Mouse (Mus musculus) regulatory T cell (primary cell): ENCODE measurements around the gene Map3k9.

Source experiments
- in situ Hi-C: fragments of 300-600 bp; cut with MboI, MseI; formaldehyde crosslinking; loops from one replicate; pipeline ENCODE4 v1.15.1; 2025; ENCODE audit warnings: high pct_unique_total_duplicates

The Map3k9 gene

DNA sequence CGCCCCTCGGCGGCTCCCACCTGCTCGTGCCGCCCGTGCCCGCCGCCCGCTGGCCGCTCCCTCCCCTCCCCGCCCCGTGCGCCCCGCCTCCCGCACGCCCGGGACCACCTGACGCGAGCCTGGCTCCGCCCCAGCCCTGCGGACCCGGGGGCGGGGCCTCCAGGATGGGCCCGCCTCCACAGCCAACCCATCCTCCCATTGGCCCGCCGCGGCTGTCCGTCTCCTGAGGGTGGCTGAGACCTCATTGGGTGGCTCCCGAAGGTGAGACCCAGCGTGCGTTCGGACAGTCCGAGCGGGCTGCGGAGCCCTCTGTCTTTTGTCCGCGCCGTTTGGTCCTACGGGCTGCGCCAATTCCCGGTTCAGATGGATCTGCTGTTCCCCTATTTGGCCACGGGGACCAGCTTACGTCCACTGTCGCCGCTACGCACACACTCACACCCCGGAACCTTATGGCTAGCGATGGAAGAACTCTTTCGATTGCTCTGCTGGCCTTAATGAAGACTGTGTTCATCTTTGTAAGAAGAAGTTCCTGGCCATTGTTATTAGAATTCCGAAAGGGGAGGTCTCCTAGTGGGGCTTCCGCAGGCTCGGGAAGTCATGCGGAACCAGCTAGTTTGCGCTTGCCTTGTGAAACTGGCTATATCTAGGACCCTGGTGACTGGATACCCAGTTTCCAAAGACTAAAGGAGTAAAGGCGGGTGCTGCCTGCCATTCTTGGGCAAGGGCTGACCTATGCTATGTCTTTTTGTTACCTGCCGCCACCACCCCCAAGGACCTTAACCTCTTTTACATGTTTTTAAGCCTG, at the start of gene Map3k9:
TSS of gene Map3k9 (minus strand) at position 71 of the 805 bp plus-strand sequence.
- in situ Hi-C loops, result loop anchor here (5.0 to 25.0 kb wide), 2 partner anchors 164 to 681 kb away; no protein-coding TSS in a partner anchor

DNA sequence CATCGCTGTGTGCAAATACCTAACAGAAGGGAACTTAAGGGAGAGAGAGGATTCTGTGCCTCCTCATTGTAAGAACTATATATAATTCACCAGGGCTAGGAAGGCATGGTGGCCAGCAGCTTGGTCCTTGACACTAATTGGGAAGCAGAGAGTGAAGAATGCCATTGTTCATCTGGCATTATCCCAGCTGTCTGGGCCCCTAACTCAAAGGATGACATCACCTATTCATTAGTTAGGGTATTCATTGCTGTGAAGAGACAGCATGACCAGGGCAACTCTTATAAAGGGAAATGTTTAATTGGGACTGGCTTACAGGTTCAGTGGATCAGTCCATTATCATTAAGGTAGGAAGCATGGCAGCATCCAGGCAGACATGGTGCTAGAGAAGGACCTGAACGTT, 47.4 kb upstream of the Map3k9 start:
- in situ Hi-C loops, result no loop called here

DNA sequence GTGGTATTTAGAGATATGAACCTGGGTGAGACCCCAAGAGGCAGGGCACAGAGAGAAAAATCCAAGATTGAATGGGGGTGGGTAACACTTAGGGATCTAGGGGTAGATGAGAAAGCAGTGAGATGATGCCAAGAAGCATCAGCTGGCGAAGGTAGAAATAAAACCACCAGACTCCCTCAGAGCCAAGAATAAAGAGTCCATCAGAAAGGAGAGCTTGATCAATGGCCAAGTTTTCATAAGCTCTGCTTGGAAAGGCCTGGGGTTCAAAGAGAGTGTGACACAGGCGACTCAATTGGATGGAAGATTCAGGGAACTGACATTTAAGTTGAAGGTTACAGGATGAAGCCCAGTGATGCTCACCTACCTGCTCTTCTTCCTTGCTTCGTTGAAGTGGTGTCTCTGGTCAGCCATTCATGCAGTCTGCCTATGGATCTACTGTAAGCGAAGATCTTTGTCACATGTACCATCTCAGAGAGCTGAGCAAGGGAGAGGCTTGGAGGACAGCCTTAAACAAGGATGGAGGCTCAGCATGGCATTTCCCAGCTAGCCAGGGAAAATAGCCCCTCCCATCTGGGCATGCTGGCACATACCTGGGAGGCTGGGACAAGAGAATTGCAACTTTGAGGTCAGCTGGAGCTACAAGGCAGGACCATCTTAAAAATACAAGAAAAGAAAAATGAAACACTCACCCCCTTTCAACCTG, 42.0 kb upstream of the Map3k9 start:
- in situ Hi-C loops, result no loop called here

DNA sequence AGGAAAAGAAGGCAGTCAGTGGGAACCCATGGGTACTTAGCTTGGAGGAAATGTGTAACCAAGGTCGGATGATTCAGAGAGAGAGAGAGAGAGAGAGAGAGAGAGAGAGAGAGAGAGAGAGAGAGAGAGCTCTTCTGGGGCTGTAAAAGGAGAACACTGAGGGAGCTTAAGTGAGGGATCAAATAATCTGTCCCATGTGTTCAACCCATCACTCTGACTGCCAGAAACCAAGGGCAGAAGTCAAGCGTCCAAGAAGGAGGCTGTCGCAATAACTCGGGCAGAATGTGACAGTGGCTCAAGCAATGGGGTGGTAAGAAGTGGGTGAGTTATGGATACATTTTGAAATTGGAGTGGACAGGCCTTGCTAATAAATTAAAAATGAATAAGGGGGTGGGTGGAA, 41.2 kb upstream of the Map3k9 start:
- in situ Hi-C loops, result no loop called here

DNA sequence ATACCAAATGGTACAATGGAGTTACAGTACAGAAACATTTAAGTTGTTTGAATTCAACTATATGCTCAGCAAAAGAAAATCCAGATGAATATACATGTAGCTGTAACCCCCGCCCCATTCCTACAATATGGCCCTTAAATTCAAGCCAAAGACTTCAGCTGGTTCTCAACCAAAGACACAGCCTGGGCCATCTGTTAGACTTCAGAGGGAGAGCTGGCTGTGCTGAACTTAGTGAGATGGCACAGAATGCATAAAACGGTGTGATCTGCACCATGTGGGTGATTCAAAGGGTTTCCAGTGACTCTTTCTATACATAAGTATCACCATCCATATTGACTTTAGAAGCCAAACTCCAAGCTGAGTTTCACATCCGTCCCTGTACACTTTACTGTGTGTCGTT, 39.7 kb upstream of the Map3k9 start:
- in situ Hi-C loops, result no loop called here

DNA sequence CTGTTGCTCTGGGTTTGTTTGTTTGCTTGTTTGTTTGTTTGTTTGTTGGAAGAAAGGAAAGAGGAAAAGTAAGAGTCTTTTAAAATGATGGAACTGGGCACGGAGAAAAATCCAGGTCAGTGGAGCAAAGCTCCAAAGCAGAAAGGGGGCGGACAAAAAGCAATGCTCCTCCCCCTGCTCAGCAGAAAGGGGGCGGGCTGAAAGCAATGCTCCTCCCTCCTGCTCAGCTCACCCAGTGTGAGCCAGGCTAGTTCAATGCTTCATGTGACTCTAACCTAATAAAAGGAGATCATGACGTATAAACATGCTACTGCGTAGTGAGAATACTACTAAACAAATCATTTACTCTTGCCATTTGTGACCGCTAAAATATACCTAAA, 36.1 kb upstream of the Map3k9 start:
- in situ Hi-C loops, result no loop called here

DNA sequence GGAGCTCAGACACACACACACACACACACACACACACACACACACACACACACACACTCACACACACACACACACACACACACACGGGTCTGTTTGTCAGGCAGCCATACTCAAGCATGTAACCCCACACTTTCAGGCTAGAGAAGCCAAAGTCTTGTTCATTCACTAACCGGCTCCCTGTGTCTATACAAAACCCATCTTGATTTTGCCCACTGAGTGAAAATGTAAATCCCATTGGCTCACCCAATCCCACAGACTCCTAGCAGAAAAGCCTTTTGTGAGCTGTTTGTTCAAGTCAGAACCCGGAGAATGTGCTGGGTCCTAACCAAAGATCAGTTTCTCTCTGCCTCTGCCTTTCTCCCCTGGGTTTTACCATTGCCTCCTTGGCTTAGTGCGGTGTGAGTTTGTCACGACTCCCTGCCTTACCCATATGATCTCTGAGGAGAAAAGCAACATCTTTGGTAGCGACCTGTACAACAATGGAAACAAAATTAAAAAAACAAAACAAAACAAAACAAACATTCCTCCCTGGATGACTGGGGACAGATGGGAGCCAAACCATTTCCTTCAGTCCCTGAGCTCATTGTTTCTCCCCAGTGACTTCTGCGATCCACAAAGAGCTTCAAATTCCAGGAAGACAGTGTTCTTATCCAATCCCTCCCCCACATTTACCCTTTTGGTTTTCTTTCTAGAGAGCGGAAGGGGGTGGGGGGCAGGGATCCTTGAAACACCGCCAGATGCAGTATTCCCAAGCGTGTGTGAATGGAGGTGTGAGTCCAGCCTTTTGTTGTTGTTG, 35.6 kb upstream of the Map3k9 start:
- in situ Hi-C loops, result no loop called here

DNA sequence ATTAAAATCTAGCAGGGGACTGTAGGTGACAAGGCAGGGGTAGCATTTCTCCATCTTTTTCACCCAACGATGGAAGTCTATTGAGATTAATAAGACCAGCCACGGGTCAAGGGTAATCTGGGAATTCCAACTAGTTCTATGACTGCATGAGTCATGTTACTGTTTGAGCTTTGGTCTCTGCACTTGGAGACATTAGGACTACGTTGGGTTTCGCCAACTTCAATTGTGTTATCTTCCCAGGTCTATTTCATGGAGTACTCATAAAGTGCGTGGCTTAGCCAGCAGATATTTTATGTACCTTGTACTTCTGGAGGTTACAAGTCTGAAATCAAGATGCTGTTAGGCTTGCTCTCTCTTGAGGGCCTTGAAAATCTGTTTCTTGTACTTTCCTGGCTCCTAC, 33.8 kb upstream of the Map3k9 start:
- in situ Hi-C loops, result no loop called here

DNA sequence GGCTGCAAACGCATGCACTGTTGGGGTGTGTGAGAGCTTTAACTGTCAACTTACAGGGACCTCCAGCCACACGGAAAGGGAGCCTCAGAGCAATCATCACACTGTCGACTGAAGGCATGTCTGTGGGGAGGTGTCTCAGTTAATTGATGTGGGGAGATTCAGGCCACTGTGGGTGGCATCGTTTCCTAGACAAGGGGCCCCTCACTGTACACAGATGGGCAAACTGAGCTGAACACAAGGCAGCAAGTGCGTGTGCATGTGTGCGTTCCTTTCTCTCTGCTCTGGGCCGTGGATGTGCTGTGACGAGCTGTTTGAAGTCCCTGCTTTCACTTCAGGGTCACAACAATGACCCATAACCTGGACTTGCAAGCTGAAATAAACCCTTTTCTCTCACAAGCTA, 29.4 kb upstream of the Map3k9 start:
- in situ Hi-C loops, result no loop called here

DNA sequence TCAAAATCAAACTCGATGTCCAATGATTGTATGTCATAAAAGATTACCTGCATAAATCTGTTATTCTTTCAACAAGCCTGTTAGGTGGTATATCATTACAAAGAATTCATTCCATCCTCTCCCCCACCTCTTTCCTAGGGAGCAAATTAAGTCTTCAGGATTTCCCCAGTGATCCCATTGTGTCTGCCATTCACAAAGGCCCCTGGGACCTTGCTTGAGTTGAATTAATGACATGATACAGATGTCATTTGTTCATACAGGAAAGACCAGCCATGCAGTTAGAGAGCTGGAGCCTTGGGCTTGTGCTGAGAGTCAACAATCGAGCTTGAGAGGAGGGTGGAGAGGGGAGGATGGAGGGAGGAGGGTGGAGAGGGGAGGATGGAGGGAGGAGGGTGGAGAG, 27.6 kb upstream of the Map3k9 start:
- in situ Hi-C loops, result no loop called here

DNA sequence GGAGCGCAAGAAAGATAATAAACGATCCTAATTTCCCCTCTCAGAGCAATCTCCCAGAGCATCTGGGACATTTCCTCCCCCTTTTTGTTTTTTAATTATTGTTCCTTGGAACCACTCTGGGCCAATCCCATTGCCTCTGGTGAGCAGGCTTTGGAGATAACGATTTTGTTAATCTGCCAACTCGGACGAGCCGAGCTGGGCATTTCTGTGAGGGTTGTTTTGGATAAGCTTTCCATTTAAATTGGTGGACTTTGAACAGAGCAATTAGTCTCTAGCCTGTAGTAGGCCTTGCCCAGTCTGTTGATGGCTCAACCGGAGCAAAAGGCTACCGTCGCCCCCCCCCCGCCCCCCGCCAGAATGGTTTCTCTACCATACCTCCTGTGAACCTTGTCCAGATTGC, 27.0 kb upstream of the Map3k9 start:
- in situ Hi-C loops, result no loop called here

DNA sequence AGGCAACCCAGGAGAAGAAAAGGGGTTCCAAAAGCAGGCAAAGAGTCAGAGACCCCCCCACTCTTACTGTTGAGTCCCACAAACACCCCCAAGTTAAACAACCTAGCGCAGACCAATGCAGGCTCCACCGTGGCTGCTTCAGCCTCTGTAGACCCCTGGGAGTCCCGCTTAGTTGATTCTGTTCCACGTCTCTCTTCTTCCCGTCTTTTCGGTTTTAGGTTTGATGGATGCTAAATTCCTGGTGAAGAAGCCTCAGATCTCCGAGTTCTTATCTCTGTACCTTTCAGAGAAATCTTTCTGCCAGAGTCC, 26.5 kb upstream of the Map3k9 start:
- in situ Hi-C loops, result no loop called here

DNA sequence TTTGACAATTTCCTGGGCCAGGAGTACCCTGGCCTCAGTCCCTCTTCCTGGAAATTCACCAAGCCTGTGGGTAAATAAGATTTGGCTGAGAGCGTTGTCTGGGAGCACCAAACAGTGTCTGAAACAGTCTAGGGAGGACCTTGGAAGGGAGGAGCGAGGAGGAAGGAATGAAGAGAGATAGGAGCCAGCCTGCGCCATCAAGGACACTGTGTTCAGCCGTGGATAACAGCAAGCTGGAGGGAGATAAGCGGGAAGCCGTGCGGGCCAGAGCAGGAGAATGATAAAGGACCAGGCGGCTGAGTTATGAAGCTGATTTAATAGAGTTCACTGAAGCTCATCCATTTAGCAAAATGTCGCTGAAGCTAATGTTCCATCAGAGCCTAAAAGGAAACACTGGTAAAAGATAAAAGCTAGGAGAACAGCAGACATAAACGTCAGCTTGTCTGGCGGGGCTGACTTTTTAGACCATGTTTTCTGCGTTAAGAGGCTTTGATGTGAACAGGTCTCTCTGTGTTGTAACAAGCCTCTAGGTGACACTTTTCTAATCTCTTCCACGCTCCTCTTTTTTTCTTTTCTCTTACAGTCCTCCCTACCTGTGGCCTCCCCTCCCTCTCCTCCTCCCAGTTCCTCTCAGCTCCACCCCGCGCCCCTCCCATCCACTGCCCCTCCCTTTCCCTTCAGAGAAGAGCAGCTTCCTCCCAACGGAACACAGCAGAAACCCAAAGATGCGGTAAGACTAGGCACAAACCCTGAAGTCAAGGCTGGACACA, 26.0 kb upstream of the Map3k9 start:
- in situ Hi-C loops, result no loop called here

DNA sequence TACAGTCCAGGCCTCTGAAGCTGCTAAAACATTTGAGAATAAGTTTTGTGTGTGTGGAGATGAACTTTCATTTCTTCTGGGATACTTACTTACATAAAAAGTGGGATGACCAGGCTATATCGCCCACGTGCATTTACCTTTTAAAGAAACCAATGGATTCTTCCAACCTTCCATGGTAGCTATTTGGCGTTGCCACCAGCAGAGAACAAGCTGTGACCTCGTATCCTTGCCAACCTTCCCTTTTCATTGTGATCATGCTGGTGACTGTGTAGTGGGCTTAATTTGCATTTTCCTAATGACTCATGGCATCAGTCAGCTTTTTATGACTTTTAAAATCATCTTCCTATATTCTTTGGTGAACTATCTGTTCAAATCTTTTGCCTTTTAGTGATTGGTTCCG, 25.1 kb upstream of the Map3k9 start:
- in situ Hi-C loops, result no loop called here

DNA sequence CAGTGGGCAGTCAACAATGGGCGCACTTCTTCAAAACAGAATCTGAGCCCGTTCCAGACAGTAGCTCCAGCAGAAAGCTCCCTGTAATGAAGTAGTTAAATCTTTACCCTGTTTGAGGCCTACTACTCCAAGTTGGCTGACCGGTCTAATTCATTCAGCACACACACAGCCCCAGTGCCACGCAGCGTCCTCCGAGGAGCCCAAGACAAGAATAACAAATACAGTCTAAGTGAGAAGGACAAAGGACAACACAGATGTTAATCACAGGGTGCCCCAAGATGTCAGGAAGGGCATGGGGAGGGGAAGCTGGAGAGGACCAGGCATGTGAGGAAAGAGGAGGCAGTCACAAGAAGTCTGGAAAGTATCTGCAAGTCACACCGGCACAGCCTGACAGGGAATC, 22.8 kb upstream of the Map3k9 start:
- in situ Hi-C loops, result no loop called here

DNA sequence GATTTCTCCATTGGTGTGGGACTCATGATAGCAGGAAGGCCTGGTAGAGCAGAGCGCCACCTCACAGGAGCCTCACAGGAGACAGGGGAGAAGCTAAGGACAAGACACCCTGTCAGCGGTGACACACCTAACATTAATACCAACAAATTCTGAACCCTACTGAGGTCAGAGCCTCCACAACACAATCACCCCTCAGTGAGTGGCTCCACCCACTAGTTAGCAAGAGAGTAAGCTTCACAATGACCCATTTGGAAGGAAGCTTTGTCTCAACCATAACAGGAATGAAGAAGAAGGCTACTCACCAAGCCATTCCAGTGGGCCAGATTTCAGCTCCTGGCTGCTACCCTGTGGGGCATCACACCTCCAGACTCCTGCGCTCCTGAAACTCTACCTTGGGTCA, 22.0 kb upstream of the Map3k9 start:
- in situ Hi-C loops, result no loop called here

DNA sequence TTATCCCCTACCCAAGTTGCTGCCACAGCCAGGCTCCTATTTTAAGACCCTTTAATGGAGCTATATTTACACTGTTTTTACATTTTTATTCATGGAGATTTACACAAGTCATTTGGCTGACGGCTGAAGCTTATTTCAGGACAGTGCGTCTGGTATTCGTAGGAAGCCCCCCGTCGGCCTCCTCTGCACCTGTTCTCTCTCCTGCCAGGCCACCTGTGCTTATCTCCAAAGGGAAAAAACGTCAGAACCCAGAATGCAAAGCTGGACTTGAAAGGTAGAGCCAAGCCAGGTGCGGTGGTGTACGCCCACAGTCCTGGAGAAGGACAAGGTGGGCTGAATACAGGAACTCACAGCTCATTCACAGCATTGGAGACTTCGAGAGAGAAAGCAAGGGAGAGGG, 20.2 kb upstream of the Map3k9 start:
- in situ Hi-C loops, result no loop called here

DNA sequence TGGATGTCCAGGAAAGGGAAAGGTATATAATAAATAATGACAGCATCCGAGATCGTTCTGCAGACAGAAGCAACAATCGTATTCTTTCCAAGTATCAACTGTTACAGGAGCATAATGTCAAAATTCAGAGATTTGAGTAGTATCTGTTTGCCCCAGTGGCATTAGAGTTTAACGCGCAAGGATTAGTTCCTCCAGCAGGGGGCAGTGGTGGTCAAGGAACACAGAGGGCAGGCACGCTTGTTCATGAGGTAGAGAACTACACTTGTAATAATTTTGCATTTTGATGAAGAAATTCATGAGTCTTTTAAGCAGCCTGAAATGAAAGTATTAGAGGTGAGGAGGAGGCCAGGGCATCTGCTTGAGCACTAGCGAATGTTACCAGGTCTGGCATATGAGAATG, 15.6 kb upstream of the Map3k9 start:
- in situ Hi-C loops, result loop anchor here (10.0 to 25.0 kb wide), 2 partner anchors 368 to 666 kb away; partner anchors contain the start of gene Sipa1l1

DNA sequence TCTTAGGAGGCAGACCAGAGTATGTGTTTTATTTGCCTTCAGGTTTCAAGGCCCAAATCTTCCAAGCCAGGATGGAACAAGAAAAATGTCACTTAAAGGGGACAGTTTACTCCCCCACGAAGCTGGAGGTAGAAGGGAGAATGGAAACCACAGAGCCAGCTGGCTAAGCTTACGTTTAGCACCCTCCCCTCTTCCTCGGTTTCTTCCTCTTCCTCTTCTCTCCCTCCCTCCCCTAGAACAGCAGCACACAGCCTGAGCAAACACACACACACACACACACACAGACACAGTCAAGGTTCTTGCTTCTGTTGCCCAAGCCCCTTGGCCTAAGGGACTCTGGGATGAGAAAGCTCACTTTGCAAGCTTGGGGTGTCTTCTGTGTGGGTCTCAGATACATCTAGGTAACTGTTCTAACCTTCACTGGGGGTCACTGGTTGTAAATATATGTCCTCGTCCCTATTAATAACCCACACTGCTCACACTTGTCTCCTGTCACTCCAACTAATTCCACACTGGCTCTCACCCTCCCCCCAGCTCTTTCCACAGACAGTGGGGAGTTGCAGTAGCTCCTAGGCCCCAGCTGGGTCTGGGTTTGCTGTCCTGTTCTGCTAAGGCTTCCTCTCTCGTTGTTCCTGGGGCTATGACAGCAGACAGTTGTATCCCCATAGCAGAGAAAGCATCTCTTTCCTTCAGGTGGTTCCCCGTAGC, 11.7 kb upstream of the Map3k9 start:
- in situ Hi-C loops, result loop anchor here (5.0 to 25.0 kb wide), 4 partner anchors 55 to 670 kb away; partner anchors contain the start of gene Sipa1l1

DNA sequence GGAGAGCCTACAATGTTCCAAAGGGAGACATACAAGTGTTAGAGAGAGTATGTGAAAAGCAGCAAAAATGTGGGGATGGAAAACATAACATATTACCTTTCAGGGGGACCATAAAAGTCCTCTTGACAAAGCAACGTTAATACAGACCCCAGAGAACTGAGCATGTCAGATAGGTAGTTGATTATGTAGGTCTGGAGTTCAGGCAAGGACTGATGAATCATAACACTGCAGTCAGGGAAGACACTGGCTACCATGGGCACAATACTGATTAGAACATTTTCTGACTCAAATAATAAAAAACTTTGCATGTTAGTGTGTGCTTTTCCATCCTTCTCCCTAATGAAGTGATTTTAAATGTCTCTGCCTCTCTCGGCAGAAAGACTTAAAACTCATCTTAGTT, 8.5 kb upstream of the Map3k9 start:
- in situ Hi-C loops, result loop anchor here (25.0 kb wide), 1 partner anchor 673 kb away; no protein-coding TSS in a partner anchor

DNA sequence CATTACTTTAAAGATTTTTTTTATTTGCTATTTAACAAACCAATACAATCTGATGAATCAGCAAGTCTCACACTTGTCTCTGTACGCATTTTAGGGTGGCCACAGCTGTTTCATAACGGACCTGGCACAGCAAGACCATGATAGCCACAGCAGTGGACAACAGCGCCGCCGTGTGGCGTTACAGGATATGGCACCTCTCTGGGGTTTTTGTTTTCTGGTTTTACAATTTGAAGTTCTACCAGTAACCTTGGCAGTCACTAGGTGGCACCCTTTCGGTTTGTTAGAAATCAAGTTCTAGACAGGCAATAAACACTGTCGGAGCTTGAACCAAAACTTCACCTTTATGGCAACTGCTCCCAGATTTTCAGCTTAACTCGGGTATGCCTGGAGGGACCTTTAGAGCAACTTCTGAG, 7.7 kb upstream of the Map3k9 start:
- in situ Hi-C loops, result loop anchor here (25.0 kb wide), 1 partner anchor 674 kb away; no protein-coding TSS in a partner anchor
